Mouse (Mus musculus) megakaryocyte, adult 5-6 weeks (primary cell): ENCODE data around the gene Nktr. TPM values are rescaled to one million over a fixed set of nuclear protein-coding genes. Genes with fewer than 3 reads are reported as not detected.
A peak's percentile ranks its signal among the peaks of the same experiment; 100 is the strongest.

Experiments
- ATAC-seq: 2 replicates; pipeline ENCODE4 v1.8.0; 2016; ENCODE audit warnings: mild to moderate bottlenecking, inconsistent platforms; ENCODE audit not compliant: poor library complexity, severe bottlenecking
- total RNA-seq, 2 experiments: library from RNA; stranded (forward) in 1 of 2; stranded (reverse) in 1 of 2; fragments of 153-499, 151-499 nt in 1 of 2; fragments of 221-1000, 200-1000 nt in 1 of 2; gene quantifications; 2 replicates each; pipeline versions ENCODE4 v1.2.3 to v1.2.4; 2015 to 2017

The Nktr gene
- total RNA-seq (2015), result 72.1 and 87.3 TPM in 2 replicates
- 69.6 and 110 TPM in 2 replicates for total RNA-seq (2017)

- peak; percentile 92 for ATAC-seq
These were observed at the start of gene Nktr for GRCm38 (mm10) chr9:121718792-121719318. TSS of gene Nktr (plus strand) at chr9:121719169.

GRCm38 (mm10) chr9:121669348-121669791, 49.6 kb upstream of the Nktr start:
- ATAC-seq, result peak; percentile 73

- ATAC-seq, result peak; percentile 38
These were observed 47.7 kb upstream of the Nktr start for GRCm38 (mm10) chr9:121671300-121671699.

- ATAC-seq, result no peak
These were observed 46.7 kb upstream of the Nktr start for GRCm38 (mm10) chr9:121672311-121672710.

- no peak for ATAC-seq
These were observed 45.3 kb upstream of the Nktr start for GRCm38 (mm10) chr9:121673716-121674115.

- ATAC-seq, result peak; percentile 78
These were observed 44.0 kb upstream of the Nktr start for GRCm38 (mm10) chr9:121675011-121675410.

- no peak for ATAC-seq
These were observed 43.4 kb upstream of the Nktr start for GRCm38 (mm10) chr9:121675556-121675955.

- ATAC-seq, result peak; percentile 44
These were observed 41.9 kb upstream of the Nktr start for GRCm38 (mm10) chr9:121677069-121677468.

- ATAC-seq, result no peak
These were observed 41.5 kb upstream of the Nktr start for GRCm38 (mm10) chr9:121677476-121677875.

- ATAC-seq, result peak; percentile 36
These were observed 39.4 kb upstream of the Nktr start for GRCm38 (mm10) chr9:121679549-121679948.

- no peak for ATAC-seq
These were observed 37.8 kb upstream of the Nktr start for GRCm38 (mm10) chr9:121681191-121681590.

GRCm38 (mm10) chr9:121682037-121682680, 36.8 kb upstream of the Nktr start:
- ATAC-seq, result no peak

- no peak for ATAC-seq
These were observed 34.3 kb upstream of the Nktr start for GRCm38 (mm10) chr9:121684702-121685101.

GRCm38 (mm10) chr9:121690200-121690651, 28.7 kb upstream of the Nktr start:
- ATAC-seq, result no peak

GRCm38 (mm10) chr9:121690734-121691133, 28.2 kb upstream of the Nktr start:
- ATAC-seq, result no peak

GRCm38 (mm10) chr9:121694736-121695135, 24.2 kb upstream of the Nktr start:
- no peak for ATAC-seq

- ATAC-seq, result no peak
These were observed 22.3 kb upstream of the Nktr start for GRCm38 (mm10) chr9:121696626-121697025.

- ATAC-seq, result peak; percentile 86
These were observed 21.6 kb upstream of the Nktr start for GRCm38 (mm10) chr9:121697150-121698049.

GRCm38 (mm10) chr9:121704261-121704645, 14.7 kb upstream of the Nktr start:
- ATAC-seq, result peak; percentile 8

GRCm38 (mm10) chr9:121704646-121705625, 14.0 kb upstream of the Nktr start, which contains the start of gene Sec22c:
TSS of gene Sec22c (minus strand) at chr9:121705490.
- peak; percentile 69 for ATAC-seq
